Mouse (Mus musculus) kidney, postnatal 25 days (tissue): ENCODE measurements around the gene Parp1.

Source experiments
- DNase-seq, 2 experiments: peaks; one replicate each; pipeline ENCODE4 v3.0.0; 2021; ENCODE audit warnings: mixed read lengths in 2 of 2

Gene Parp1

GRCm38 (mm10) chr1:180568761-180569452, at the start of gene Parp1:
Gene Parp1, plus strand, starts transcription at chr1:180568924.
- peak; percentile 97 to 98 for DNase-seq

GRCm38 (mm10) chr1:180519520-180519919, 49.2 kb upstream of the Parp1 start:
- DNase-seq, result no peak

GRCm38 (mm10) chr1:180520190-180520589, 48.5 kb upstream of the Parp1 start:
- DNase-seq, result no peak

- no peak for DNase-seq
Measured at GRCm38 (mm10) chr1:180523320-180523719, 45.4 kb upstream of the Parp1 start.

- no peak for DNase-seq
Measured at GRCm38 (mm10) chr1:180525301-180525700, 43.4 kb upstream of the Parp1 start.

GRCm38 (mm10) chr1:180529847-180530246, 38.9 kb upstream of the Parp1 start:
- DNase-seq, result no peak

- DNase-seq, result no peak
Measured at GRCm38 (mm10) chr1:180530457-180531263, 38.1 kb upstream of the Parp1 start.

- DNase-seq, result no peak
Measured at GRCm38 (mm10) chr1:180532671-180533070, 36.1 kb upstream of the Parp1 start.

GRCm38 (mm10) chr1:180536719-180537118, 32.0 kb upstream of the Parp1 start:
- DNase-seq, result no peak

GRCm38 (mm10) chr1:180541251-180541650, 27.5 kb upstream of the Parp1 start:
- DNase-seq, result no peak

GRCm38 (mm10) chr1:180541883-180542711, 26.6 kb upstream of the Parp1 start:
- DNase-seq, result no peak

GRCm38 (mm10) chr1:180542712-180543371, 25.9 kb upstream of the Parp1 start:
- no peak for DNase-seq

GRCm38 (mm10) chr1:180545918-180546545, 22.7 kb upstream of the Parp1 start:
- no peak for DNase-seq

- DNase-seq, result peak in 1 of 2 experiments; percentile 7
Measured at GRCm38 (mm10) chr1:180546798-180547750, 21.6 kb upstream of the Parp1 start.

- DNase-seq, result peak; percentile 41 to 79
Measured at GRCm38 (mm10) chr1:180547751-180548669, 20.7 kb upstream of the Parp1 start.

GRCm38 (mm10) chr1:180549539-180550308, 19.0 kb upstream of the Parp1 start:
- no peak for DNase-seq

- peak; percentile 49 to 55 for DNase-seq
Measured at GRCm38 (mm10) chr1:180550770-180551169, 18.0 kb upstream of the Parp1 start.

GRCm38 (mm10) chr1:180556899-180557298, 11.8 kb upstream of the Parp1 start:
- DNase-seq, result no peak

GRCm38 (mm10) chr1:180559454-180559853, 9.3 kb upstream of the Parp1 start:
- no peak for DNase-seq
